Mouse (Mus musculus) stomach, postnatal 0 days (tissue): ENCODE measurements at regions not wholly inside any gene's neighbourhood (a gene's known extent, or its start where the extent isn't known, plus 50 kb on each side); places are given as distances from the start of the nearest gene placed in this dataset.

Experiments used
- ATAC-seq: fragments of 200-750 bp; cut with Nextera tagmentation; 2 replicates; pipeline ENCODE4 v1.8.0; 2017; ENCODE audit not compliant: low FRiP score, low TSS enrichment
- DNase-seq: peaks from one replicate; pipeline ENCODE4 v3.0.0-alpha.2; 2016; ENCODE audit warnings: low spot score
- H3K27ac ChIP-seq: fragments of 300-500 bp; sonication (generic); replicated peaks from 2 replicates; pipeline ENCODE4 v1.5.1; 2014; ENCODE audit warnings: mild to moderate bottlenecking, control low read depth
- H3K27me3 ChIP-seq: fragments of 300-500 bp; sonication (generic); 2 replicates; pipeline ENCODE4 v1.6.1; 2014; ENCODE audit warnings: low read length; ENCODE audit not compliant: control insufficient read depth, insufficient read depth
- H3K36me3 ChIP-seq: fragments of 300-500 bp; sonication (generic); 2 replicates; pipeline ENCODE4 v1.6.1; 2014; ENCODE audit warnings: low read length, mixed read lengths; ENCODE audit not compliant: control insufficient read depth, insufficient read depth
- H3K4me1 ChIP-seq: fragments of 300-500 bp; sonication (generic); replicated peaks from 2 replicates; pipeline ENCODE4 v1.6.1; 2014; ENCODE audit warnings: antibody characterized with exemption; ENCODE audit not compliant: control insufficient read depth, insufficient read depth
- H3K4me2 ChIP-seq: fragments of 300-500 bp; sonication (generic); replicated peaks from 2 replicates; pipeline ENCODE4 v1.6.1; 2014; ENCODE audit warnings: low read depth, mild to moderate bottlenecking, control low read depth, moderate library complexity
- H3K4me3 ChIP-seq: fragments of 300-500 bp; sonication (generic); 2 replicates; pipeline ENCODE4 v1.5.1; 2014; ENCODE audit warnings: low read depth, low read length, control low read depth
- H3K9ac ChIP-seq: fragments of 300-500 bp; sonication (generic); 2 replicates; pipeline ENCODE4 v1.6.1; 2014; ENCODE audit warnings: mild to moderate bottlenecking, low read length, control low read depth, mixed read lengths
- H3K9me3 ChIP-seq: fragments of 300-500 bp; sonication (generic); 2 replicates; pipeline ENCODE4 v1.6.1; 2016; ENCODE audit warnings: low read length; ENCODE audit not compliant: control insufficient read depth
- CTCF ChIP-seq: IDR thresholded peaks from 2 replicates; pipeline ENCODE4 v1.5.1; 2016; ENCODE audit warnings: antibody characterized with exemption, low read depth, mild to moderate bottlenecking, moderate library complexity
- EP300 ChIP-seq: optimal IDR thresholded peaks from 2 replicates; pipeline ENCODE3; 2016; ENCODE audit warnings: antibody characterized with exemption
- WGBS: fragments of 180-500 bp; shearing (Covaris S2); extraction: QIAGEN DNeasy Blood & Tissue Kit; methylation state at CpG from one replicate; pipeline ENCODE4 v1.1.7; 2014; 5-methylcytosine and 5-hydroxymethylcytosine counted together

GRCm38 (mm10) chr7:40700656-40701055 is 197.5 kb upstream of the Vstm2b start:
- no peak overlapping the region for H3K4me3 ChIP-seq
- DNase-seq = no peak
- H3K27ac ChIP-seq = no peak overlapping the region
- TF ChIP-seq EP300 (no peak), CTCF (no peak)
- no peak for ATAC-seq
- H3K9ac ChIP-seq = no peak overlapping the region
- no peaks in the 10 kb centered on the region for H3K9me3 ChIP-seq
- no peaks in the 10 kb centered on the region for H3K36me3 ChIP-seq
- WGBS = 78% methylated on average over 5 of the region's 5 CpGs
- no peaks in the 10 kb centered on the region for H3K27me3 ChIP-seq
- no peaks in the 10 kb centered on the region for H3K4me1 ChIP-seq
- no peak overlapping the region for H3K4me2 ChIP-seq

- H3K4me1 ChIP-seq = no peaks in the 10 kb centered on the region
- H3K36me3 ChIP-seq = no peaks in the 10 kb centered on the region
- DNase-seq = no peak
- WGBS = 58% methylated on average over 5 of the region's 5 CpGs
- no peak overlapping the region for H3K4me3 ChIP-seq
- TF ChIP-seq EP300 = no peak
- no peak for TF ChIP-seq CTCF
- H3K27me3 ChIP-seq = no peaks in the 10 kb centered on the region
- no peak overlapping the region for H3K4me2 ChIP-seq
- H3K9ac ChIP-seq = no peak overlapping the region
- H3K27ac ChIP-seq = no peak overlapping the region
- ATAC-seq = no peak
- H3K9me3 ChIP-seq = no peaks in the 10 kb centered on the region
These were observed 195.7 kb upstream of the Vstm2b start for GRCm38 (mm10) chr7:40702191-40703045.

GRCm38 (mm10) chr7:40708231-40708630 is 189.9 kb upstream of the Vstm2b start:
- DNase-seq (no peak), ATAC-seq (no peak)
- Histone ChIP-seq H3K4me3 (no peak overlapping the region), H3K4me2 (no peak overlapping the region), H3K9ac (no peak overlapping the region), H3K4me1 (no peaks in the 10 kb centered on the region), H3K27me3 (no peaks in the 10 kb centered on the region), H3K9me3 (no peaks in the 10 kb centered on the region), H3K27ac (no peak overlapping the region), H3K36me3 (no peaks in the 10 kb centered on the region)
- TF ChIP-seq CTCF (no peak), EP300 (no peak)
- WGBS = 92% methylated on average over 2 of the region's 2 CpGs

- ATAC-seq = no peak
- no peaks in the 10 kb centered on the region for H3K36me3 ChIP-seq
- 55% methylated on average over 6 of the region's 6 CpGs for WGBS
- H3K4me2 ChIP-seq = no peak overlapping the region
- no peaks in the 10 kb centered on the region for H3K27me3 ChIP-seq
- H3K4me3 ChIP-seq = no peak overlapping the region
- no peak for DNase-seq
- TF ChIP-seq CTCF = no peak
- H3K9me3 ChIP-seq = no peaks in the 10 kb centered on the region
- no peak overlapping the region for H3K27ac ChIP-seq
- H3K4me1 ChIP-seq = no peaks in the 10 kb centered on the region
- no peak overlapping the region for H3K9ac ChIP-seq
These were observed 180.1 kb upstream of the Vstm2b start for GRCm38 (mm10) chr7:40717991-40718390.

- ATAC-seq = no peak
- WGBS = 67% methylated on average over 6 of the region's 6 CpGs
- H3K27ac ChIP-seq = no peak overlapping the region
These were observed 161.1 kb upstream of the Vstm2b start for GRCm38 (mm10) chr7:40736971-40737468.

GRCm38 (mm10) chr7:40737496-40737895 is 160.6 kb upstream of the Vstm2b start:
- H3K4me3 ChIP-seq = no peak overlapping the region
- H3K4me1 ChIP-seq = no peaks in the 10 kb centered on the region
- H3K9ac ChIP-seq = no peak overlapping the region
- no peak for ATAC-seq
- no peak for DNase-seq
- H3K9me3 ChIP-seq = no peaks in the 10 kb centered on the region
- no peak overlapping the region for H3K27ac ChIP-seq
- H3K36me3 ChIP-seq = no peaks in the 10 kb centered on the region
- no peak overlapping the region for H3K4me2 ChIP-seq
- no peaks in the 10 kb centered on the region for H3K27me3 ChIP-seq
- whole genome bisulfite sequencing = 77% methylated on average over 7 of the region's 7 CpGs
- TF ChIP-seq CTCF (no peak), EP300 (no peak)

More at GRCm38 (mm10) chr7:40736971-40737468, 161.1 kb upstream of the Vstm2b start:
- no peak overlapping the region for H3K4me3 ChIP-seq
- H3K4me2 ChIP-seq = no peak overlapping the region
- TF ChIP-seq EP300 = no peak
- TF ChIP-seq CTCF = no peak
- no peaks in the 10 kb centered on the region for H3K27me3 ChIP-seq
- H3K36me3 ChIP-seq = no peaks in the 10 kb centered on the region
- H3K9ac ChIP-seq = no peak overlapping the region
- no peak for DNase-seq
- no peaks in the 10 kb centered on the region for H3K9me3 ChIP-seq
- no peaks in the 10 kb centered on the region for H3K4me1 ChIP-seq
